Mouse (Mus musculus) heart, embryonic 10.5 days (tissue): Measurements from ENCODE around the gene Cdk19. TPM values are rescaled to one million over a fixed set of nuclear protein-coding genes. Genes with fewer than 3 reads are reported as not detected.

Experiments used
- DNase-seq: peaks from one replicate; pipeline ENCODE4 v3.0.0-alpha.2; 2017; ENCODE audit warnings: low spot score
- H3K27ac ChIP-seq: fragments of 300-500 bp; sonication (generic); 2 replicates; pipeline ENCODE4 v1.5.1; 2016; ENCODE audit warnings: mild to moderate bottlenecking
- H3K27me3 ChIP-seq: fragments of 300-500 bp; sonication (generic); 2 replicates; pipeline ENCODE4 v1.6.1; 2016; ENCODE audit warnings: mild to moderate bottlenecking; ENCODE audit not compliant: poor library complexity, insufficient read depth, severe bottlenecking
- H3K36me3 ChIP-seq: fragments of 300-500 bp; sonication (generic); 2 replicates; pipeline ENCODE4 v1.6.1; 2016; ENCODE audit warnings: mild to moderate bottlenecking, moderate library complexity
- H3K4me1 ChIP-seq: fragments of 300-500 bp; sonication (generic); 2 replicates; pipeline ENCODE4 v1.6.1; 2016; ENCODE audit warnings: mild to moderate bottlenecking
- H3K4me3 ChIP-seq: fragments of 300-500 bp; sonication (generic); 2 replicates; pipeline ENCODE4 v1.5.1; 2016; ENCODE audit warnings: mild to moderate bottlenecking, moderate library complexity
- H3K9me3 ChIP-seq: fragments of 300-500 bp; sonication (generic); 2 replicates; pipeline ENCODE4 v1.6.1; 2016; ENCODE audit warnings: mild to moderate bottlenecking, moderate library complexity
- WGBS: fragments of 180-500 bp; shearing (Covaris S2); methylation state at CpG from one replicate; pipeline ENCODE4 v1.1.7; 2016; 5-methylcytosine and 5-hydroxymethylcytosine counted together
- polyA plus RNA-seq: library from polyadenylated mRNA; unstranded; fragments of >200 nt; fragmentation: Nextera tagmentation; extraction: Ambion mirVana; gene quantifications from 2 replicates; pipeline ENCODE4 v1.2.1, GENCODE M21; 2016

Gene Cdk19
- polyA plus RNA-seq, 1 experiment from 2014 or later = 5.2 TPM

DNA sequence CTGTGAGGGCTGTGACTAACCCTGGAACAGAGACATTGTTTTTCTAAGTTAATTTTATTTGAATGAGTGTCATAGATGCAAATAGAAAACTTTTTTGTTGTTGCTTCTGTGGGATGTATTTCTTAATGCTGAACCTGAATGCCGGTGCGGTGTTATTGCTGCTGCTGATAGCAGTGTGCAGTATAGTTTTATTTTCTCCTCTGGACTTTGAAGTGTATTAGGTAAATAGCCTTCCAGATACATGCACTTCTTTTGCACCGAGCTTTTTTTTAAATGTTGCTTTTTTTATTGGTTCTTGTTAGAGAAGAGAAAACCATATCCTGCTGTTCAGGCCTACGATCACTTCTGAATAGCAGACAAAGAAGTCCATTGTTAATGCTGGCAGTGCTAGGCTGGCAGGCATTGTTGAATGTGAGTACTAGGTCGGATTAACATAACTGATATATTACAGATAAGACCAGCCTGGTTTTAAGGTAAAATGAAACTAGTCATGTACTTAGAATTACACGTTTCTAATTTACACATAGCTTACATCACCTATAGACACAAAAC lies 104.5 kb downstream of the Cdk19 start:
- no peaks in the 10 kb centered on the region for H3K36me3 ChIP-seq
- WGBS = 72% methylated on average over 6 of the region's 6 CpGs
- DNase-seq = no peak
- H3K4me1 ChIP-seq = peaks cover 20% of the 10 kb centered on the region
- no peak overlapping the region for H3K27ac ChIP-seq
- no peak overlapping the region for H3K4me3 ChIP-seq
- no peaks in the 10 kb centered on the region for H3K9me3 ChIP-seq
- H3K27me3 ChIP-seq = no peaks in the 10 kb centered on the region

DNA sequence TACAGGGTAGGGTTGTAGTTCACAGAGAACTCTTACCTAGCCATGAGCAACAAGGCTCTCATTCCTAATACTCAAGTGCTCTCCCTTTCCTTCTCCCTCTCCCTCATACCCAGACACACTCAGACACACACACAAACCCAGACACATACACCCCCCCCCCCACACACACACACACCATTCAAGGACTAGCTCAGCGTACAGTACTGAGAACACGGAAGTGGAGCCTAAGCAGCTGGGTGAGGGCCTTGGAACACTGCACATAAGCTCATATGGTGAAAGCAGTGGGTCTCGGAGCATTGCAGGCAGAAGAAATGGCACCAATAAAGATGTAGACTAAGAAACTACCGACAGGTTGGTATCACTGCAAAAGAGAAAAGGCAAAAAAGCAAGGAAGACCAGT lies 105.2 kb downstream of the Cdk19 start:
- Histone ChIP-seq H3K36me3 (no peaks in the 10 kb centered on the region), H3K9me3 (no peaks in the 10 kb centered on the region), H3K27ac (no peak overlapping the region), H3K4me3 (no peak overlapping the region), H3K4me1 (peaks cover 20% of the 10 kb centered on the region), H3K27me3 (no peaks in the 10 kb centered on the region)
- DNase-seq = no peak
- WGBS = 94% methylated on average over 4 of the region's 4 CpGs

DNA sequence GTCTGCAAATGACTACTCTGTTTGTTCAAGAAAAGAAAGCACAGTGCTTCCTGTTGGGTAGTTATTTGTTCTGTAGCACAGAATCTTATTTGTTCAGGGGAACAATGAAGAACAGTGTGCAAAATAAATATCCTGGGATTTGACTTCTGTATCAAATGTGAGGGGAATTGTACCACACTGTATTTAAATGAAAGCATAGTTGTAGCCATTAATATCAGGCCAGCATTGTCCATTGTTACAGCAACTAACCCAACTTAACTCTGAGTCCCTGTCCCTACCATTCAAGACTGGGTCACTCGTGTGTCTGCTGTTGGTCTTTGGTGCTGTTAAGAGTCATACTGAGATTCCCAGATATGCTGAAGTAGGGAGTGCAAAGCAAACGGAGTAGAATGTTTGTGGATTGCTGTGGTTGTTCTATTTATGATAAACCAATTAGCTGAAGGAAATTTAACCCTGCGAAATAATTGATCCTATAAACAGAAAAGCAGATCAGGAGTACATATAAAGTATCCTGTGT lies 106.8 kb downstream of the Cdk19 start:
- peaks cover 20% of the 10 kb centered on the region for H3K4me1 ChIP-seq
- no peaks in the 10 kb centered on the region for H3K9me3 ChIP-seq
- no peak for DNase-seq
- no peak overlapping the region for H3K4me3 ChIP-seq
- no peaks in the 10 kb centered on the region for H3K27me3 ChIP-seq
- 53% methylated on average over 3 of the region's 3 CpGs for WGBS
- no peaks in the 10 kb centered on the region for H3K36me3 ChIP-seq
- H3K27ac ChIP-seq = 0 out of 2 replicates have a peak overlapping the region, but pooled peaks have one; percentile 16

GRCm38 (mm10) chr10:40446630-40447029 lies 107.3 kb downstream of the Cdk19 start:
- Histone ChIP-seq H3K9me3 (no peaks in the 10 kb centered on the region), H3K4me3 (no peak overlapping the region), H3K4me1 (peaks cover 23% of the 10 kb centered on the region), H3K27me3 (no peaks in the 10 kb centered on the region), H3K36me3 (no peaks in the 10 kb centered on the region), H3K27ac (no peak overlapping the region)
- no peak for DNase-seq
- WGBS = 75% methylated on average over 3 of the region's 3 CpGs

DNA sequence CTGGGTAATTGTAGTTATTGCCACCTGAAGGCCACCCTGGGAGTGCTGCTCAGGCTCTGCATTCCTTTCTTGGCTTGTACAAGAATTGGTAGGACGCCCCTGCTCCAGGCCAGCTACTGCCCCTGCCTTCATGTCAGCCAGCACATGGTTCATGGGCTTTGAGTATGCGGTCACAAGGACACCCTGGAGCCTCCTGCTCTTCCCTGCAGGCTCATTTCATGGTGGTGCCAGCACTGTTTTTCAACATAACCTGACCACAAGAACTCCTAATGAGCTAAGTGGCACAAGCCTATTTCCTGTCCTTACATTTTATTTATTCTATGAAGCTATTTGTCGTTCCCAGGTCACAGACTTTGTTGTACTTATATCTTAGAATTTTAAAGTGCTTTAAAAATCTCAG lies 107.9 kb downstream of the Cdk19 start:
- Histone ChIP-seq H3K4me3 (no peak overlapping the region), H3K27me3 (no peaks in the 10 kb centered on the region), H3K9me3 (no peaks in the 10 kb centered on the region), H3K36me3 (no peaks in the 10 kb centered on the region), H3K27ac (no peak overlapping the region), H3K4me1 (peaks cover 27% of the 10 kb centered on the region)
- DNase-seq = no peak
- WGBS = 58% methylated on average over 3 of the region's 3 CpGs

DNA sequence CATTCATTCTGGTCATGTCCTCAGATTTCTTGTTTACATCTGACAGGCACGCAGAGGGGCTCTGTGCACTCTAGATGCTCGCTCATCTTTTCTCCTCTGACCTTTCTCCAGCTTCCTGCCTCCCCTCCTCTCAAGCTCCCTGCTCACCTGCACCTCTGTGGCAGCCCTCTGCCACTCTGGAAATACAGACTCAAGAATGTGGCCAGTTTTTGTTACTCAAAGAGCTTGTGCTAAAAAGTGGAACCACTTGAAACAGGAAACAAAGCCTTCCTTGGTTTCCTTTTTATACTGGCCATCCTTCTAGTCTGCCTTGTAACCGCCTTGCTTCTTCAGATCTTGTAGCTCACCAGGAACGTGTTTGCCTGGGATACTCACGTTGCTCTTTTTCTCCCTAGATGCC lies 108.6 kb downstream of the Cdk19 start:
- WGBS = 56% methylated on average over 5 of the region's 5 CpGs
- Histone ChIP-seq H3K27me3 (no peaks in the 10 kb centered on the region), H3K9me3 (no peaks in the 10 kb centered on the region), H3K4me1 (peaks cover 26% of the 10 kb centered on the region), H3K4me3 (no peak overlapping the region), H3K27ac (0 out of 2 replicates have a peak overlapping the region, but pooled peaks have one; percentile 7), H3K36me3 (no peaks in the 10 kb centered on the region)
- no peak for DNase-seq

GRCm38 (mm10) chr10:40448444-40448843 lies 109.1 kb downstream of the Cdk19 start:
- no peak overlapping the region for H3K27ac ChIP-seq
- WGBS = 73% methylated on average over 3 of the region's 3 CpGs

DNA sequence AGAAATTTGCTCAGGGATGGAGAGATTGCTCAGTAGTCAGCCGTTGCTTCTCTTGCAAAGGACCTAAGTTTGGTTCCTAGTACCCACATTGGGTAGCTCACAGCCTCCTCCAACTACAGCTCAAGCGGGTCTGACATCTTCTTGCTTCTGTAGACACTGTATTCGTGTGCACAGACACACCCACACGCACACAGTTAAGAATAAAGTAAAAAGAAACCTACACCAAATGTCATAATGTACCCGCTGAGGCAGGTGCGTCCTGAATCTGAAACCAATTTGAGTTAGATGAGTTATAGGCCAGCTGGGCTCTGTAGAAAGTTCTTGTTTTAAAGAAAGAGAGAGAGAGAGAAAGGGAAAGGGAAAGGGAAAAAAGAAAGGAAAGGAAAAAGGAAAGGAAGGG lies 110.2 kb downstream of the Cdk19 start:
- H3K36me3 ChIP-seq = no peaks in the 10 kb centered on the region
- DNase-seq = no peak
- 89% methylated on average over 6 of the region's 6 CpGs for WGBS
- peaks cover 26% of the 10 kb centered on the region for H3K4me1 ChIP-seq
- no peak overlapping the region for H3K27ac ChIP-seq
- no peaks in the 10 kb centered on the region for H3K27me3 ChIP-seq
- no peak overlapping the region for H3K4me3 ChIP-seq
- no peaks in the 10 kb centered on the region for H3K9me3 ChIP-seq

More at GRCm38 (mm10) chr10:40448444-40448843, 109.1 kb downstream of the Cdk19 start:
- Histone ChIP-seq H3K4me3 (no peak overlapping the region), H3K27me3 (no peaks in the 10 kb centered on the region), H3K9me3 (no peaks in the 10 kb centered on the region), H3K4me1 (peaks cover 26% of the 10 kb centered on the region), H3K36me3 (no peaks in the 10 kb centered on the region)
- no peak for DNase-seq

GRCm38 (mm10) chr10:40450171-40450570 lies 110.8 kb downstream of the Cdk19 start:
- 95% methylated on average over 4 of the region's 4 CpGs for WGBS
- DNase-seq = no peak
- no peaks in the 10 kb centered on the region for H3K27me3 ChIP-seq
- H3K9me3 ChIP-seq = no peaks in the 10 kb centered on the region
- H3K4me3 ChIP-seq = no peak overlapping the region
- H3K27ac ChIP-seq = no peak overlapping the region
- no peaks in the 10 kb centered on the region for H3K36me3 ChIP-seq
- peaks cover 26% of the 10 kb centered on the region for H3K4me1 ChIP-seq

GRCm38 (mm10) chr10:40457116-40457515 lies 117.8 kb downstream of the Cdk19 start:
- Histone ChIP-seq H3K4me3 (no peak overlapping the region), H3K27me3 (no peaks in the 10 kb centered on the region), H3K4me1 (peaks cover 3% of the 10 kb centered on the region; the same call in 1 of the 2 replicates), H3K27ac (no peak overlapping the region), H3K9me3 (no peaks in the 10 kb centered on the region), H3K36me3 (0 out of 2 replicates have a peak, but pooled peaks cover 4% of the 10 kb centered on the region)
- DNase-seq = no peak
- 75% methylated on average over 1 of the region's 1 CpGs for WGBS

GRCm38 (mm10) chr10:40459141-40459540 lies 119.8 kb downstream of the Cdk19 start:
- Histone ChIP-seq H3K27ac (no peak overlapping the region), H3K4me1 (no peaks in the 10 kb centered on the region), H3K4me3 (no peak overlapping the region), H3K36me3 (0 out of 2 replicates have a peak, but pooled peaks cover 4% of the 10 kb centered on the region), H3K9me3 (no peaks in the 10 kb centered on the region), H3K27me3 (no peaks in the 10 kb centered on the region)
- no peak for DNase-seq
- WGBS = 92% methylated on average over 17 of the region's 17 CpGs

DNA sequence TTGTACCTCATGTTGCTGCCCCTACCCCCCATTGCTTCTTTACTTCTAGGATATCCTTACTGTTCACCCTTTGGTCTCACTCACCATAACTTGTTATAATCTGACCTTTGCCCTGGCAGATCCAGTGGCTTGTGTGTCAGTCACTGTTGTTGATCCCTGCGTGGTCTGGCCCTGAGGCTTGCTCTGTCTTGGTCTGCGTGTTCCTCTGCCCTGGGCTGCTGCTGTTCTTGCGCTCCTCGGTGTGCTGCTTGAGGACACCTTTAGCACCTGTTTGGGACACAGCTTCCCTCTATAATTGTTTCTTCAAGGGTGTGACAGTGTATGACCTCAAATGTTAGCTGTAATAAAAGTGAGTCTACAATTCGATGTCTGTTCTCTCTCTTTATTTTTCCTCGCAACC lies 122.0 kb downstream of the Cdk19 start:
- no peak overlapping the region for H3K27ac ChIP-seq
- no peaks in the 10 kb centered on the region for H3K27me3 ChIP-seq
- 87% methylated on average over 6 of the region's 6 CpGs for WGBS
- H3K4me3 ChIP-seq = no peak overlapping the region
- H3K36me3 ChIP-seq = 0 out of 2 replicates have a peak, but pooled peaks cover 4% of the 10 kb centered on the region
- no peaks in the 10 kb centered on the region for H3K9me3 ChIP-seq
- H3K4me1 ChIP-seq = no peaks in the 10 kb centered on the region
- no peak for DNase-seq

GRCm38 (mm10) chr10:40462257-40462656 lies 122.9 kb downstream of the Cdk19 start:
- H3K36me3 ChIP-seq = 0 out of 2 replicates have a peak, but pooled peaks cover 4% of the 10 kb centered on the region
- no peaks in the 10 kb centered on the region for H3K9me3 ChIP-seq
- H3K4me3 ChIP-seq = no peak overlapping the region
- WGBS = 56% methylated on average over 3 of the region's 3 CpGs
- DNase-seq = no peak
- no peak overlapping the region for H3K27ac ChIP-seq
- H3K27me3 ChIP-seq = no peaks in the 10 kb centered on the region
- H3K4me1 ChIP-seq = no peaks in the 10 kb centered on the region
